Mouse (Mus musculus) bone marrow macrophage, adult 2 months (primary cell): ENCODE results near the gene Cntnap4. TPM values are rescaled to one million over a fixed set of nuclear protein-coding genes. Genes with fewer than 3 reads are reported as not detected.

Experiments used
- H3K27ac ChIP-seq: 2 replicates; pipeline ENCODE4 v1.5.1; 2012; ENCODE audit warnings: low read depth, low read length; ENCODE audit not compliant: insufficient read depth
- H3K4me1 ChIP-seq: 2 replicates; pipeline ENCODE4 v1.6.1; 2012; ENCODE audit warnings: low read length; ENCODE audit not compliant: control insufficient read depth, insufficient read depth
- H3K4me3 ChIP-seq: 2 replicates; pipeline ENCODE4 v1.5.1; 2012; ENCODE audit warnings: mild to moderate bottlenecking, low read length, moderate library complexity; ENCODE audit not compliant: insufficient read depth
- CTCF ChIP-seq: IDR thresholded peaks from 2 replicates; pipeline ENCODE4 v1.5.1; 2012; ENCODE audit warnings: low read depth, mild to moderate bottlenecking, low read length, moderate library complexity
- POLR2A ChIP-seq: IDR thresholded peaks from 2 replicates; pipeline ENCODE4 v1.6.1; 2012; ENCODE audit warnings: mild to moderate bottlenecking, low read depth, low read length, borderline replicate concordance
- polyA plus RNA-seq: library from polyadenylated mRNA; stranded (reverse); fragments of >200 nt; gene quantifications from 2 replicates; pipeline ENCODE4 v1.2.4, GENCODE M21; 2012; ENCODE audit not compliant: missing spikeins, insufficient read depth, insufficient read length

Gene Cntnap4
- polyA plus RNA-seq = not detected in 2 replicates

- no peaks in the 10 kb centered on the region for H3K4me1 ChIP-seq
- H3K27ac ChIP-seq = no peak within 1 kb of the TSS
- no peak within 1 kb of the TSS for H3K4me3 ChIP-seq
- TF ChIP-seq POLR2A (no peak), CTCF (no peak)
These were observed at the start of gene Cntnap4 for GRCm38 (mm10) chr8:112569471-112570141. Gene Cntnap4 (plus strand): TSS chr8:112570043.

DNA sequence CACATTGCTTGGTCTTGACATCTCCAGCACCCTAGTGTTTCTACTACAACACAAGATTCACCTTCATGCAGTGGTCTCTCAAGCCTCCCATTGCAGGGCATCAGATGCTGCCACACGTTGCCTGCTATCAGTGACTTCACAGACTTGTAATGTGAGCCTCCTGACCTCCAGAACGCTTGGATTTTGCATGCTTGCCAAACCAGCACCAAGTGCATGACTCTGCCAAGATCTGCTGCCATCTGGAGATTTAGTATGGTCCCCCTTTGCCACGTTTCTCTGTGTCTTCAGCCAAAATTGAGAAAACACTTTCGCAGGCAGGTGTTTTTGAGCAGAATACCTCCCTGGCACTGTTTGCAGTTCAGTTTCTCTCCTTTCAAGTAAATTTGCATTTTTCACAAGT, 12.5 kb upstream of the Cntnap4 start:
- no peaks in the 10 kb centered on the region for H3K4me1 ChIP-seq
- no peak overlapping the region for H3K27ac ChIP-seq
- H3K4me3 ChIP-seq = no peak overlapping the region
- TF ChIP-seq CTCF (no peak), POLR2A (no peak)

- no peaks in the 10 kb centered on the region for H3K4me1 ChIP-seq
- no peak overlapping the region for H3K4me3 ChIP-seq
- H3K27ac ChIP-seq = no peak overlapping the region
- TF ChIP-seq CTCF = no peak
- no peak for TF ChIP-seq POLR2A
These were observed 698 bp downstream of the Cntnap4 start for GRCm38 (mm10) chr8:112570541-112570940.

- H3K4me1 ChIP-seq = no peaks in the 10 kb centered on the region
- TF ChIP-seq POLR2A = no peak
- TF ChIP-seq CTCF = no peak
- no peak overlapping the region for H3K4me3 ChIP-seq
- no peak overlapping the region for H3K27ac ChIP-seq
These were observed 1.6 kb downstream of the Cntnap4 start for GRCm38 (mm10) chr8:112571337-112571904.

DNA sequence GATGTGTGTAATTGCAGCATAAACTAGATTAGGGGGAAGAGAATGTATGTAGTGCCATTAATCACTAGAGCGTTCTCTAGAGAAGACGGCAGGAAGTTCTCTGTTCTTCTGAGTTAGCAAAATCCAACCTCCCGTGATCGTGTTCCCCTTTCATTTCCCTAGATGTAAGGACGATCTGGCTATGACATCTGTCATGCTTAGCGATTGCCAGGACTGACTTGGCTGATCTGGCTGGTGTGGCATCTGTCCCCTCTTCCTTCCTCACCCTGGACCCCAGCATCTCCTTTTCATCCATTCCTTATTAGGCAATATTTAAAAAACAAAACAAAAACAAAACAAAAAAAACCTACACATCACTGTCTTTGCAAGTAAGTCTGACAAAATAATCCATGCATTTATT, 11.6 kb downstream of the Cntnap4 start:
- Histone ChIP-seq H3K27ac (no peak overlapping the region), H3K4me1 (no peaks in the 10 kb centered on the region)

DNA sequence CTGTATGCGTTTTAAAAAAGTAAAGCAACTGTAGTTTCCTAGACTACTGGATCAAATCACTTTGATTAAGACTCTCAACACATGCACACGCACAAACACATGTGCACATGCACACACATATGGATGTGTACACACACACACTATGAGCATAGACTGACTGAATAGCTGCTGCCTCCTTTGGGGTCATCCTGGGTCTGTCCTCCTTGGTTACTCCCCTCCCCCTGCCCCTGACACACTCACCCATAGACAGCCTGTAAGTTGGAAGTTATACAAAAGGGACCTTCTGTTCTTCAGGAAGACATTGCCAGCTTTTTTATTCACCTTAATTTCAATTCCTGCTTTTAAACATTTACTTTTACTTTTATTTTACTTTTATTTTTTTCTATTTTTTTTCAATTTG, 13.6 kb downstream of the Cntnap4 start:
- no peak for TF ChIP-seq POLR2A
- TF ChIP-seq CTCF = no peak
- H3K4me3 ChIP-seq = no peak overlapping the region
- H3K4me1 ChIP-seq = no peaks in the 10 kb centered on the region
- no peak overlapping the region for H3K27ac ChIP-seq

More for the DNA sequence above, 11.6 kb downstream of the Cntnap4 start:
- H3K4me3 ChIP-seq = no peak overlapping the region
- TF ChIP-seq POLR2A (no peak), CTCF (no peak)

DNA sequence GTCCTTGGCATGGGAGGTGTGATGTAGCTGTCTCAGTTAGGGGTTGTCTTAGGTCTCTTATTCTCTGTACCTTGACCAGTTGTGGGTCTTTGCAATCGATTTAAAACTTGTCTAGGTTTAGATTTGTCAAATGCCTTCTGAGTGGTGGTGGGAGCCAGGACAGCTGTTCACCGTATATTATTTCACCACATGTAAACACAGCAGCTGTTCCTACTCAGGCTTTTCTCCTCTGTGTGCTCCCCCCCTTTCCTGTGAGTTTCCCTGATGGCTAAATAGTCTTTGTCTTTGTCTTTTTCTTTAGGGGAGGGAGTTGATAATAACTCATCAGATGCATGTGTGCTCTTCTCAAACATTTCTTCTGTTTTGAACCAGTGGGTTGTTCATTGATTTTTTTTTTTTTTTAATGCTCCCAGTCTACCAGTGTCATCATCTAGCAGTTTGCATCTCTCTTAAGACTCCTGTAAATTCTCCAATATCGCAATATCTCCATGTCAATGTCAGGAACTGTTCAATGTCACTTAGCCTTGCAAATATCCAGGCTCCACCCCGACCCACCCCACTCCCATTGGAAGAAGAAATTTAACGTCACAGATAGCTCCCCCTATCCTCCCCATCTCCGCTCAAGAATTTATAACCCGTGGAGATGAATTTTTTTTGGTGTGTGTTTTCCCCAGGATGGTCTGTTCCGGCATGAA, 18.7 kb downstream of the Cntnap4 start:
- Histone ChIP-seq H3K27ac (no peak overlapping the region), H3K4me3 (no peak overlapping the region), H3K4me1 (no peaks in the 10 kb centered on the region)
- no peak for TF ChIP-seq CTCF
- no peak for TF ChIP-seq POLR2A

- no peak for TF ChIP-seq POLR2A
- no peak for TF ChIP-seq CTCF
- H3K27ac ChIP-seq = no peak overlapping the region
- no peak overlapping the region for H3K4me3 ChIP-seq
- no peaks in the 10 kb centered on the region for H3K4me1 ChIP-seq
These were observed 19.2 kb downstream of the Cntnap4 start for GRCm38 (mm10) chr8:112589052-112589389.

DNA sequence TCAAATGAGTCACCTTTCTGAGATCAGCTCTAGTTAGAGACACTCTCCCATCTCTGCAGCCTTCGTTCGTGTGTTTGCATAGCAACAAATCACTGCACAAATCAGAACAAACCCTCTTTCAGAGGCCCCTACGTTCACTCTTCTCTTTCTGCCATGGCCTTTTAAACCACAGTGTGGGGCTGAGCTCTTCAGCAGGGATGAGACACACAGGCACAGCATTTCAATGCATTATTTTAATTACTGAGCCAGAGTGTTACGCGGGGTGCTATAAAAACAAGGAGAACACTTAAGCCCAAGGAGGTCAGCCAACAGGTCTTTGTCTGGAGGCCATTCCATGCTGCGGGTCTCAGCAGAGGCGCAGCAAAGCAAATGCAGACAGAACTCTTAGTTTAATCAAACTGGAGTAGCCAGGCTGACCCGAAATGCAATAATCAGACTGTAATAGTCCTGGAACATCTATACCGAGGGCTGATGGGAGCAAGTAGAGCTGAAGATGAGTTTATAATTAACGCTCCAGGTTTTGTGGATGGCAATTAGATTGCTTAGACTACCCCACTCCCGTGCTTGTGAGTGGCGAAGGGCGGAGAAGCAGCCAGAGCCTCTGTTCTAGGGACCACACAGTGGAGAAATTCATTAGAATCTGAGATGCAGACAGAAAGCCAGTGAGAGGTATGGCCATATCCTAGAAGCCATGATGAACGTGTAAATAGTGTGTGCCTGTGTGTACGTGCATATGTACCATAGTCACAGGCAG, 26.4 kb downstream of the Cntnap4 start:
- Histone ChIP-seq H3K4me3 (no peak overlapping the region), H3K4me1 (no peaks in the 10 kb centered on the region), H3K27ac (no peak overlapping the region)
- TF ChIP-seq POLR2A (no peak), CTCF (no peak)
